Mouse (Mus musculus): Measurements from ENCODE around the gene D430042O09Rik.

GRCm38 (mm10) chr7:125752699-125753325 lies 45.1 kb downstream of the D430042O09Rik start:
- TF ChIP-seq CTCF (IDR thresholded peaks at IDR 0.05; ENCODE audit: low read depth) (no peak), EP300 (IDR thresholded peaks at IDR 0.05; ENCODE audit: low read depth) (no peak)
